Mouse (Mus musculus) CH12.LX (cell line): ENCODE results near the gene Dhodh.

Source experiments
- CHD1 ChIP-seq: IDR thresholded peaks from 2 replicates; pipeline ENCODE4 v1.6.1; 2012; ENCODE audit warnings: low read depth, low read length, improper control_type of control experiment, inconsistent platforms
- CTCF ChIP-seq, 2 experiments: IDR thresholded peaks in 1 of 2; conservative IDR thresholded peaks in 1 of 2; 2 replicates each; pipeline ENCODE4 v1.5.1; 2011 to 2012; ENCODE audit warnings: low read depth in 2 of 2, low read length in 2 of 2, improper control_type of control experiment in 1 of 2, inconsistent platforms in 1 of 2, mild to moderate bottlenecking in 1 of 2, moderate library complexity in 1 of 2
- EP300 ChIP-seq: IDR thresholded peaks from 2 replicates; pipeline ENCODE4 v1.6.1; 2011; ENCODE audit warnings: low read length, improper control_type of control experiment
- GABPA ChIP-seq: IDR thresholded peaks from 2 replicates; pipeline ENCODE4 v1.6.1; 2012; ENCODE audit warnings: low read depth, low read length, improper control_type of control experiment, inconsistent platforms; ENCODE audit not compliant: insufficient replicate concordance
- KAT2A ChIP-seq: IDR thresholded peaks from 2 replicates; pipeline ENCODE4 v1.6.1; 2012; ENCODE audit warnings: low read length, improper control_type of control experiment, inconsistent platforms; ENCODE audit not compliant: insufficient replicate concordance
- POLR2A ChIP-seq: IDR thresholded peaks from 2 replicates; pipeline ENCODE4 v1.6.1; 2011; ENCODE audit warnings: low read depth, mild to moderate bottlenecking, improper control_type of control experiment, low read length

GRCm38 (mm10) chr8:109563881-109564280, 44.6 kb downstream of the Dhodh start:
- TF ChIP-seq CTCF (conservative IDR thresholded peaks at IDR 0.05 in 1 of 2, IDR thresholded peaks at IDR 0.05 in 1 of 2; ENCODE audit: low read depth in 2 of 2, low read length in 2 of 2) (no peak), POLR2A (no peak), KAT2A (no peak), CHD1 (no peak), GABPA (no peak), EP300 (no peak)
